In genomic region chr17:50184217-50185038, GRCm38 (mm10) we compare ENCODE assay signal across 14 mouse cellular contexts. TPM values are rescaled to one million over a fixed set of nuclear protein-coding genes. Genes with fewer than 3 reads are reported as not detected.
DNase-seq lines count a peak whose midpoint lies in the region; ATAC-seq lines count a peak whose summit lies in the region.
"Had no signal": no experiment of that assay in that cellular context is flagged by ENCODE, and none has a peak within 500 bp of the region (broad histone marks: within the 10 kb centered on the region; RNA-seq: fewer than 3 reads in every experiment).

No protein-coding gene starts in this region.

- no peaks in the 10 kb centered on the region for H3K36me3 ChIP-seq in forebrain, embryonic 13.5 days (ENCODE audit: poor library complexity, severe bottlenecking)
- H3K36me3 ChIP-seq in forebrain, embryonic 11.5 days (ENCODE audit: control insufficient read depth, insufficient read depth, low read length) = no peaks in the 10 kb centered on the region
- no peaks in the 10 kb centered on the region for H3K36me3 ChIP-seq in midbrain, embryonic 11.5 days (ENCODE audit: control insufficient read depth, insufficient read depth, low read length)
- no peaks in the 10 kb centered on the region for H3K36me3 ChIP-seq in midbrain, embryonic 10.5 days
- H3K36me3 ChIP-seq in neural tube, embryonic 15.5 days = no peaks in the 10 kb centered on the region
- H3K36me3 ChIP-seq: embryonic facial prominence, embryonic 10.5 days; liver, embryonic 12.5 days; neural tube, embryonic 12.5 days had no signal

- no peak for DNase-seq in forebrain, embryonic 11.5 days (ENCODE audit: low spot score)
- DNase-seq in midbrain, embryonic 11.5 days (ENCODE audit: low spot score, missing footprints) = peak; percentile 75
- no peak for DNase-seq in midbrain, embryonic 10.5 days (ENCODE audit: low spot score)
- peak; percentile 74 to 84 for DNase-seq in cerebellum, postnatal 36 days
- no peak for DNase-seq in thymus, postnatal 4 days
- no peak for DNase-seq in frontal cortex, postnatal 25 days (ENCODE audit: low spot score in 2 of 2)
- DNase-seq: adrenal gland, adult 8-10 months; gastrocnemius, postnatal 25 days had no signal

- H3K27me3 ChIP-seq in forebrain, embryonic 13.5 days = peaks cover 5% of the 10 kb centered on the region
- peaks cover 2% of the 10 kb centered on the region; the same call in 1 of the 2 replicates for H3K27me3 ChIP-seq in forebrain, embryonic 11.5 days (ENCODE audit: control insufficient read depth, insufficient read depth, low read length)
- H3K27me3 ChIP-seq in midbrain, embryonic 11.5 days (ENCODE audit: control insufficient read depth, insufficient read depth, low read length) = peaks cover 3% of the 10 kb centered on the region; the same call in 1 of the 2 replicates
- peaks cover 14% of the 10 kb centered on the region for H3K27me3 ChIP-seq in midbrain, embryonic 10.5 days (ENCODE audit: low read depth, poor library complexity, severe bottlenecking)
- H3K27me3 ChIP-seq in neural tube, embryonic 15.5 days (replicated peaks) = peaks cover 2% of the 10 kb centered on the region; the same call in 1 of the 2 replicates

- WGBS in forebrain, embryonic 13.5 days = 72% methylated on average over 12 of the region's 12 CpGs
- 83% methylated on average over 12 of the region's 12 CpGs for WGBS in forebrain, embryonic 11.5 days
- 82% methylated on average over 12 of the region's 12 CpGs for WGBS in midbrain, embryonic 11.5 days
- WGBS in midbrain, embryonic 10.5 days = 86% methylated on average over 12 of the region's 12 CpGs
- 61% methylated on average over 12 of the region's 12 CpGs for WGBS in neural tube, embryonic 15.5 days

- peak overlapping the region; percentile 44; the same call in 1 of the 2 replicates for H3K27ac ChIP-seq in forebrain, embryonic 13.5 days
- H3K27ac ChIP-seq in forebrain, embryonic 11.5 days (ENCODE audit: low read depth, low read length) = no peak overlapping the region
- no peak overlapping the region for H3K27ac ChIP-seq in midbrain, embryonic 11.5 days (ENCODE audit: low read depth, low read length)
- no peak overlapping the region for H3K27ac ChIP-seq in midbrain, embryonic 10.5 days (replicated peaks)
- peak overlapping the region; percentile 29; the same call in 1 of the 2 replicates for H3K27ac ChIP-seq in neural tube, embryonic 15.5 days (replicated peaks)
- H3K27ac ChIP-seq: embryonic facial prominence, embryonic 10.5 days; kidney, postnatal 0 days; liver, embryonic 12.5 days; neural tube, embryonic 12.5 days had no signal

- no peak overlapping the region for H3K9ac ChIP-seq in forebrain, embryonic 13.5 days
- no peak overlapping the region for H3K9ac ChIP-seq in forebrain, embryonic 11.5 days (ENCODE audit: low read length)
- no peak overlapping the region for H3K9ac ChIP-seq in midbrain, embryonic 11.5 days (ENCODE audit: low read length)
- H3K9ac ChIP-seq in neural tube, embryonic 15.5 days (replicated peaks) = no peak overlapping the region
- H3K9ac ChIP-seq: liver, embryonic 12.5 days; neural tube, embryonic 12.5 days had no signal

- H3K9me3 ChIP-seq in forebrain, embryonic 13.5 days (replicated peaks) = no peaks in the 10 kb centered on the region
- no peaks in the 10 kb centered on the region for H3K9me3 ChIP-seq in forebrain, embryonic 11.5 days (ENCODE audit: control insufficient read depth, low read length)
- H3K9me3 ChIP-seq in midbrain, embryonic 11.5 days (ENCODE audit: control insufficient read depth, low read length) = no peaks in the 10 kb centered on the region
- no peaks in the 10 kb centered on the region for H3K9me3 ChIP-seq in midbrain, embryonic 10.5 days (replicated peaks)
- no peaks in the 10 kb centered on the region for H3K9me3 ChIP-seq in neural tube, embryonic 15.5 days (replicated peaks)
- H3K9me3 ChIP-seq: embryonic facial prominence, embryonic 10.5 days; liver, embryonic 12.5 days; neural tube, embryonic 12.5 days had no signal

- no peak for ATAC-seq in forebrain, embryonic 13.5 days
- no peak for ATAC-seq in forebrain, embryonic 11.5 days (replicated peaks; ENCODE audit: low FRiP score)
- ATAC-seq in midbrain, embryonic 11.5 days (ENCODE audit: low FRiP score) = no peak
- ATAC-seq in neural tube, embryonic 15.5 days (ENCODE audit: low FRiP score) = no peak
- ATAC-seq: liver, embryonic 12.5 days had no signal

- no peak overlapping the region for H3K4me3 ChIP-seq in forebrain, embryonic 13.5 days
- no peak overlapping the region for H3K4me3 ChIP-seq in forebrain, embryonic 11.5 days (ENCODE audit: low read depth, low read length)
- H3K4me3 ChIP-seq in midbrain, embryonic 11.5 days (ENCODE audit: low read depth, low read length) = no peak overlapping the region
- H3K4me3 ChIP-seq in midbrain, embryonic 10.5 days = no peak overlapping the region
- no peak overlapping the region for H3K4me3 ChIP-seq in neural tube, embryonic 15.5 days (replicated peaks)
- H3K4me3 ChIP-seq: embryonic facial prominence, embryonic 10.5 days; liver, embryonic 12.5 days; neural tube, embryonic 12.5 days had no signal

- H3K4me2 ChIP-seq in forebrain, embryonic 13.5 days = no peak overlapping the region
- H3K4me2 ChIP-seq in forebrain, embryonic 11.5 days (ENCODE audit: low read depth, low read length, severe bottlenecking) = no peak overlapping the region
- no peak overlapping the region for H3K4me2 ChIP-seq in midbrain, embryonic 11.5 days
- H3K4me2 ChIP-seq in neural tube, embryonic 15.5 days = no peak overlapping the region
- H3K4me2 ChIP-seq: liver, embryonic 12.5 days; neural tube, embryonic 12.5 days had no signal

- peaks cover 13% of the 10 kb centered on the region for H3K4me1 ChIP-seq in forebrain, embryonic 13.5 days
- peaks cover 1% of the 10 kb centered on the region; the same call in 1 of the 2 replicates for H3K4me1 ChIP-seq in forebrain, embryonic 11.5 days (replicated peaks; ENCODE audit: control insufficient read depth, insufficient read depth, low read length)
- H3K4me1 ChIP-seq in midbrain, embryonic 11.5 days (ENCODE audit: control insufficient read depth, insufficient read depth, low read length) = no peaks in the 10 kb centered on the region; the same call in 1 of the 2 replicates
- H3K4me1 ChIP-seq in midbrain, embryonic 10.5 days = peaks cover 7% of the 10 kb centered on the region
- H3K4me1 ChIP-seq in neural tube, embryonic 15.5 days = peaks cover 23% of the 10 kb centered on the region

RNA-seq across cellular contexts. Expression of gene Rftn1, which starts 6.0 kb away (rescaled TPM):
- 15.3 and 18.7 TPM in 2 replicates for polyA plus RNA-seq in forebrain, embryonic 13.5 days (2015; fragmentation: Nextera tagmentation; extraction: Ambion mirVana)
- polyA plus RNA-seq in forebrain, embryonic 11.5 days (2014; fragmentation: Nextera tagmentation; extraction: Ambion mirVana) = 11.6 and 12.9 TPM in 2 replicates
- polyA plus RNA-seq in midbrain, embryonic 11.5 days (2014; fragmentation: Nextera tagmentation; extraction: Ambion mirVana) = 3.5 and 4.3 TPM in 2 replicates
- 4.2 and 4.9 TPM in 2 replicates for polyA plus RNA-seq in midbrain, embryonic 10.5 days (2016; fragmentation: Nextera tagmentation; extraction: Ambion mirVana)
- 17.9 and 20.2 TPM in 2 replicates for polyA plus RNA-seq in neural tube, embryonic 15.5 days (2015; fragmentation: Nextera tagmentation; extraction: Ambion mirVana)

Comparison
In these comparisons a context has a peak if more than half of its experiments do, and no peak if none do; other contexts are left out.
1. H3K27ac ChIP-seq: peak in forebrain, embryonic 13.5 days (single experiment) and neural tube, embryonic 15.5 days (single experiment); none in forebrain, embryonic 11.5 days (single experiment), midbrain, embryonic 11.5 days (single experiment) and midbrain, embryonic 10.5 days (single experiment).
2. DNase-seq: peak in midbrain, embryonic 11.5 days (single experiment) and cerebellum, postnatal 36 days (2 of 2); none in forebrain, embryonic 11.5 days (single experiment), midbrain, embryonic 10.5 days (single experiment), thymus, postnatal 4 days (single experiment) and frontal cortex, postnatal 25 days (0 of 2).